Mouse (Mus musculus) intestine, embryonic 14.5 days (tissue): ENCODE measurements at regions not wholly inside any gene's neighbourhood (a gene's known extent, or its start where the extent isn't known, plus 50 kb on each side); places are given as distances from the start of the nearest gene placed in this dataset.

Source experiments
- ATAC-seq: fragments of 200-750 bp; cut with Nextera tagmentation; replicated peaks from 2 replicates; pipeline ENCODE4 v1.8.0; 2017; ENCODE audit warnings: low read depth, moderate number of reproducible peaks, moderate TSS enrichment, moderate library complexity; ENCODE audit not compliant: low FRiP score, low TSS enrichment
- DNase-seq: peaks from one replicate; pipeline ENCODE4 v3.0.0-alpha.2; 2018; ENCODE audit warnings: low spot score
- H3K27ac ChIP-seq: fragments of 300-500 bp; sonication (generic); 2 replicates; pipeline ENCODE4 v1.5.1; 2014; ENCODE audit warnings: low read depth, mild to moderate bottlenecking, control low read depth
- H3K27me3 ChIP-seq: fragments of 300-500 bp; sonication (generic); replicated peaks from 2 replicates; pipeline ENCODE4 v1.6.1; 2014; ENCODE audit warnings: low read length, control low read depth; ENCODE audit not compliant: control insufficient read depth, insufficient read depth
- H3K36me3 ChIP-seq: fragments of 300-500 bp; sonication (generic); 2 replicates; pipeline ENCODE4 v1.6.1; 2014; ENCODE audit warnings: low read length, control low read depth; ENCODE audit not compliant: control insufficient read depth, insufficient read depth
- H3K4me1 ChIP-seq: fragments of 300-500 bp; sonication (generic); replicated peaks from 2 replicates; pipeline ENCODE4 v1.6.1; 2014; ENCODE audit warnings: low read length, control low read depth, mixed read lengths; ENCODE audit not compliant: control insufficient read depth, insufficient read depth
- H3K4me2 ChIP-seq: fragments of 300-500 bp; sonication (generic); 2 replicates; pipeline ENCODE4 v1.6.1; 2014; ENCODE audit warnings: low read length
- H3K4me3 ChIP-seq: fragments of 300-500 bp; sonication (generic); 2 replicates; pipeline ENCODE4 v1.5.1; 2014; ENCODE audit warnings: low read depth, low read length, control low read depth, mixed read lengths
- H3K9ac ChIP-seq: fragments of 300-500 bp; sonication (generic); 2 replicates; pipeline ENCODE4 v1.6.1; 2014; ENCODE audit warnings: mild to moderate bottlenecking, low read length
- H3K9me3 ChIP-seq: fragments of 300-500 bp; sonication (generic); 2 replicates; pipeline ENCODE4 v1.6.1; 2016; ENCODE audit warnings: low read length, control low read depth; ENCODE audit not compliant: control insufficient read depth
- WGBS: fragments of 180-500 bp; shearing (Covaris S2); extraction: QIAGEN DNeasy Blood & Tissue Kit; methylation state at CpG from one replicate; pipeline ENCODE4 v1.1.7; 2014; 5-methylcytosine and 5-hydroxymethylcytosine counted together

DNA sequence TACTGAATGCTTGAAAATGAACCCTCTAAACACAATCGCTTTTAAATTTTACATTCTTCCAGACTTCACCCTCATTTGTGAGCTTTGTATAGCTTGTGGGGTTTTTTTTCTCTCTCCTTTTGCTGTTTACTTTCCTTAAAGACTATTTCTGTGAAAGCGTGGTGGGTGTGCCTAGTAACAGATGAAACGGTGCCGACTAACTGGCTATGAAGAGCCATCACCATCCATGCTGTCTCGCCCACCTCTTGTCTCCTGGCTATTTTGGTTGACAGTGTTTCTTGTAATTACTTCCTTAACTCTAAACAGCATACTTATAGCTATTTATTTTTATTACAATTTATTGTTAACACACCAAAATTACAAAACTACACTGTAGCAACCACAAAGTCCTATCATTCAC lies 85.6 kb upstream of the Slc35f3 start:
- Histone ChIP-seq H3K27ac (no peak overlapping the region), H3K9me3 (no peaks in the 10 kb centered on the region), H3K4me1 (no peaks in the 10 kb centered on the region), H3K36me3 (no peaks in the 10 kb centered on the region), H3K4me2 (no peak overlapping the region), H3K4me3 (no peak overlapping the region), H3K9ac (no peak overlapping the region), H3K27me3 (no peaks in the 10 kb centered on the region)
- DNase-seq = no peak
- ATAC-seq = no peak
- WGBS = 84% methylated on average over 5 of the region's 5 CpGs

DNA sequence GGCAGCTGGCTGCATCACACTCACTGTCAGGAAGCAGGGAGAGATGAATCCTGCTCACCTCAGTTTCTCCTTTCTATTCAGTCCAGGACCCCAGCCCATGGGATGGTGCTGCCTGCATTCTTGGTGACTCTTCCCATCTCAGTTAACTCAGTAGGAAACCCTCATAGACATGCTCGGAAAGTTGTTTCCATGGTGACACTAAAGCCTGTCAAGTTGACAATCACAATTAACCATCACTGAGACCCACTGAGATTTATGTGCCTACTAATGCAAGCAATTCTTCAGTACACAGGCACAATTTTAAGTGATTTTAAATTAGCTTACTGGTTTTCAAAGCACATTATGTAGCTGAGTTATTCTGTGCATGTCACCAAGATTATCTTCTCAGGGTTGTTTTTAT lies 83.8 kb upstream of the Slc35f3 start:
- DNase-seq (no peak), ATAC-seq (no peak)
- Histone ChIP-seq H3K36me3 (no peaks in the 10 kb centered on the region), H3K4me1 (no peaks in the 10 kb centered on the region), H3K4me2 (no peak overlapping the region), H3K9ac (no peak overlapping the region), H3K27me3 (no peaks in the 10 kb centered on the region), H3K4me3 (no peak overlapping the region), H3K27ac (no peak overlapping the region), H3K9me3 (no peaks in the 10 kb centered on the region)
- WGBS = 51% methylated on average over 1 of the region's 1 CpGs

DNA sequence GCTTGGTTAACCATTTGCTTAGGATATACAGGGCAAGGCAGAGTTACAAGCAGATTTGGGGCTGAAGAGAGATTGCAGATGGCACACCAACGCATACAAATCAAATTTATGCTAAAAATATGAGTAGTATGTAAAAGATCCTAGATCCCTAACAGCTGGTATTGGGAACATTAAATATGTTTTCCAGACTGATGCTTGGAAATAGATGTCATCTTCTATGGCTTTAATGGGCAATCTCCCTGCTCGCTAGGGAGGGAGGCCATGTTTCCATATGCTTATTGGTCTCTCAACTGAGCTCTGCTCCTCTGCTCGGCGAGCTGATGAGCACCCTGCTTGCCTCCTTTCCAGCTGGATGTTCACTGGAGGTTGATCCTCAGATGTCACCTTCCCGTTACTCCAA lies 82.0 kb upstream of the Slc35f3 start:
- no peak overlapping the region for H3K9ac ChIP-seq
- 79% methylated on average over 5 of the region's 5 CpGs for WGBS
- H3K27me3 ChIP-seq = no peaks in the 10 kb centered on the region
- H3K27ac ChIP-seq = no peak overlapping the region
- ATAC-seq (no peak), DNase-seq (no peak)
- no peaks in the 10 kb centered on the region for H3K4me1 ChIP-seq
- no peaks in the 10 kb centered on the region for H3K36me3 ChIP-seq
- H3K4me3 ChIP-seq = no peak overlapping the region
- no peak overlapping the region for H3K4me2 ChIP-seq
- H3K9me3 ChIP-seq = no peaks in the 10 kb centered on the region

DNA sequence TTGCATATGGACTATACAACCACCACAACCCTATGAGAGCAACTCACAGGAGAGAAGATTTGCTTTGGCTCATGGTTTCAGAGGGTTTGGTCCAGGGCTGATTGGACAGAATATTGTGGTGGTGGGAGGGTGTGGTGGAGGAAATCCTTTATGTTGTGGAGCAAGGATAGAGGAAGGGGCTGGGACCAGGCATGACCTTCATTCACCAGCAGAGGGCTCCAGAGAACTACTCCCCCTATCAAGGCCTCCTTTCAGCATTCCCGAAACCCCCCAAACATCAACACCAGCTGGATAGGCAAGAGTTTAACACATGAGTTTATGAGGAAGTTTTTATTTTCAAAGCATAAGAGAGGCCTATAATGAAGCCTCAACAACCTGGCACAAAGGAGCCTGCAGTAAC lies 76.7 kb upstream of the Slc35f3 start:
- no peaks in the 10 kb centered on the region for H3K27me3 ChIP-seq
- H3K4me3 ChIP-seq = no peak overlapping the region
- no peaks in the 10 kb centered on the region for H3K9me3 ChIP-seq
- no peak overlapping the region for H3K9ac ChIP-seq
- 67% methylated on average over 1 of the region's 1 CpGs for WGBS
- DNase-seq = no peak
- no peak for ATAC-seq
- no peak overlapping the region for H3K27ac ChIP-seq
- H3K4me1 ChIP-seq = no peaks in the 10 kb centered on the region
- no peaks in the 10 kb centered on the region for H3K36me3 ChIP-seq
- H3K4me2 ChIP-seq = no peak overlapping the region

DNA sequence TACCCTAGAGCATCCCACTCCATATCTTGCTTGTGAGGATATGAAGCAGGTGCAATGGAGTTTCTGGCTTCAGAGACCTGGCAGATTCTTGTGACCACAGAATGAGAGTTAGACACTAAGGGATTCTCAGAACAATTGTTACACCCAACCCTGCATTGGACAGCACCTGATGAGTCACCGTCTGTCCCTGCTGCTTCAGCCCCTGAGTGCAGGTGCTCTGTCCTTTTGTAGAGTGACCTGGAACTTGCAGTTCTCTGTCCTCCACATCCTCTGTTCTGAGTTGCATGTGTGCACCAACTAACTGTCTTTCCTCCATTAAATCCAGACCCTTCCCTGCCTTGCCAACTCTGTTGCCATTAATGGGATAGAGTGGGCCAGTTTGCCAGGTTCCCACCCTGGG lies 66.6 kb upstream of the Slc35f3 start:
- no peaks in the 10 kb centered on the region for H3K4me1 ChIP-seq
- H3K9ac ChIP-seq = no peak overlapping the region
- H3K9me3 ChIP-seq = no peaks in the 10 kb centered on the region
- no peak overlapping the region for H3K4me2 ChIP-seq
- no peaks in the 10 kb centered on the region for H3K36me3 ChIP-seq
- H3K4me3 ChIP-seq = no peak overlapping the region
- no peak overlapping the region for H3K27ac ChIP-seq
- DNase-seq = no peak
- H3K27me3 ChIP-seq = no peaks in the 10 kb centered on the region
- no peak for ATAC-seq
- WGBS = 79% methylated on average over 1 of the region's 1 CpGs

DNA sequence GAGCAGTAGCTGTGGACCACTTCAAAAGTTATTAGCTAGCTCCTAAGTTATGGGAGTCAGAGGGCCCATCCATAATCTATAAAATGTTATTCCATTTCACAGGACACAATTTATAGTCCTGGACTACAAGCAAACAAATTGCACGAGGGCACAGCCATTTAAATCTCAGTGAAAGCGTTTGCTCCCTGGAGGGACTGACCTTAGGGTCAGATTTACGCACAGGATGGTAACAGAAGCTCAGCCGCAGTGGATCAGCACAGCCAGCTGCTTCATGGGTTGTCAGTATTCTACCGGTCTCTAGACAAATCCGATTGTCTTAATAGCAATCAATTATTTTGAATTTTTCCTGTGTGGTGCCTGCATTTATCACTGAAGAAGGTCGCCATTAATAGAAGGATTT lies 65.8 kb upstream of the Slc35f3 start:
- DNase-seq (no peak), ATAC-seq (no peak)
- H3K9me3 ChIP-seq = no peaks in the 10 kb centered on the region
- H3K4me2 ChIP-seq = no peak overlapping the region
- no peaks in the 10 kb centered on the region for H3K27me3 ChIP-seq
- H3K27ac ChIP-seq = no peak overlapping the region
- no peaks in the 10 kb centered on the region for H3K36me3 ChIP-seq
- 21% methylated on average over 7 of the region's 7 CpGs for WGBS
- no peak overlapping the region for H3K9ac ChIP-seq
- H3K4me1 ChIP-seq = no peaks in the 10 kb centered on the region
- no peak overlapping the region for H3K4me3 ChIP-seq

DNA sequence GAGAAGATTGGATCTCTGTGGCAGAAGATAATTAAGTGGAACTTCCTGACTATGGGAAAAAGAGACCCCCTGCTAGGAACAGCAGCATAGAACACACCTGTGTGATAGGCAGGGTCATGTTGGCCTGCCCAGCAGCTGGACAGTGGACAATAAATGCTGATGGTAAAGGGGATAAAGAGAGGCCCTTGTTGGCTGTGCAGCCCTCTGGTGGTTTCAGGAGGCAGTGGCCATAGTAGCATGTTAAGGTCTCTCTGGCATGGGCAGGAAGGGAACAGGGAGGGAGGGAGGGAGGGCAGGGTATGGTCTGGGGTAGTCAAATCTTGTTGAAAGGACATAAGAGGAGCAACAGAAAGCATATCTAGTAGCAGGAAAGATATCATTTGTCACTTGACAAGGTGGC lies 58.7 kb upstream of the Slc35f3 start:
- no peak overlapping the region for H3K9ac ChIP-seq
- no peak overlapping the region for H3K27ac ChIP-seq
- H3K36me3 ChIP-seq = no peaks in the 10 kb centered on the region
- H3K4me3 ChIP-seq = no peak overlapping the region
- ATAC-seq (no peak), DNase-seq (no peak)
- H3K27me3 ChIP-seq = no peaks in the 10 kb centered on the region
- no peaks in the 10 kb centered on the region for H3K4me1 ChIP-seq
- H3K9me3 ChIP-seq = no peaks in the 10 kb centered on the region
- H3K4me2 ChIP-seq = no peak overlapping the region

DNA sequence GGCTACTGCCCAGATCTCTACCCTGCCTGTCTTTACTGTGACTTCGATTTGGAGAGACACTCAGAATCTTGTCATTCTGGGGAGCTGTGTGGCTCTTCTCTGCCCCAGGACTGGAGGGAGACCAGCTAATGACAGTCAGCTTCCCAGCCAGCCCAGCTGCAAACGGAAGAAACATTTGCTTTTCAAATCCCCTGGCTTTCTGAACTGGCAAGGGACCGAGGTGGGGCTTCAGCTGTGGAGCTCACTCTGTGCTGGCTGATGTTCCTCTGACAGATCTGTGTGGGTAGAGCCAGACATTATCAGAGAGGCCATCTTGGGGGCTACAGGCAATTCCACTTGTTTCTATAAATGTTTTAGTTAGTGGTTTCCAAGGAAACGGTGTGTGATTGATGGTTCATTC lies 54.0 kb upstream of the Slc35f3 start:
- Histone ChIP-seq H3K4me2 (no peak overlapping the region), H3K9me3 (no peaks in the 10 kb centered on the region), H3K9ac (no peak overlapping the region), H3K27ac (no peak overlapping the region), H3K36me3 (no peaks in the 10 kb centered on the region), H3K27me3 (no peaks in the 10 kb centered on the region), H3K4me3 (no peak overlapping the region), H3K4me1 (no peaks in the 10 kb centered on the region)
- DNase-seq (no peak), ATAC-seq (no peak)
- 36% methylated on average over 4 of the region's 4 CpGs for WGBS
